Mouse (Mus musculus) forebrain, embryonic 14.5 days (tissue): ENCODE data around the gene Alg9. TPM values are rescaled to one million over a fixed set of nuclear protein-coding genes. Genes with fewer than 3 reads are reported as not detected.

Experiments
- ATAC-seq: fragments of 200-750 bp; cut with Nextera tagmentation; 2 replicates; pipeline ENCODE4 v1.8.0; 2017; ENCODE audit warnings: mild to moderate bottlenecking, moderate library complexity
- DNase-seq: peaks from one replicate; pipeline ENCODE4 v3.0.0-alpha.2; 2015; ENCODE audit warnings: low spot score
- H3K27ac ChIP-seq: fragments of 300-500 bp; sonication (generic); 2 replicates; pipeline ENCODE4 v1.5.1; 2014; ENCODE audit warnings: low read depth, mild to moderate bottlenecking, control low read depth, low read length, moderate library complexity
- H3K27me3 ChIP-seq: fragments of 300-500 bp; sonication (generic); replicated peaks from 2 replicates; pipeline ENCODE4 v1.6.1; 2014; ENCODE audit warnings: low read length, control low read depth, mixed read lengths; ENCODE audit not compliant: control insufficient read depth, insufficient read depth
- H3K36me3 ChIP-seq: fragments of 300-500 bp; sonication (generic); 2 replicates; pipeline ENCODE4 v1.6.1; 2014; ENCODE audit warnings: low read length, control low read depth; ENCODE audit not compliant: control insufficient read depth, insufficient read depth
- H3K4me1 ChIP-seq: fragments of 300-500 bp; sonication (generic); 2 replicates; pipeline ENCODE4 v1.6.1; 2014; ENCODE audit warnings: antibody characterized with exemption, low read length, control low read depth; ENCODE audit not compliant: control insufficient read depth, insufficient read depth
- H3K4me2 ChIP-seq: fragments of 300-500 bp; sonication (generic); 2 replicates; pipeline ENCODE4 v1.6.1; 2014; ENCODE audit warnings: mild to moderate bottlenecking, control low read depth, low read length
- H3K4me3 ChIP-seq: fragments of 300-500 bp; sonication (generic); 2 replicates; pipeline ENCODE4 v1.5.1; 2014; ENCODE audit warnings: low read depth, low read length, control low read depth
- H3K9ac ChIP-seq: fragments of 300-500 bp; sonication (generic); 2 replicates; pipeline ENCODE4 v1.6.1; 2014; ENCODE audit warnings: mild to moderate bottlenecking, low read length, control low read depth, moderate library complexity
- H3K9me3 ChIP-seq: fragments of 300-500 bp; sonication (generic); replicated peaks from 2 replicates; pipeline ENCODE4 v1.6.1; 2016; ENCODE audit warnings: low read length, control low read depth, mixed read lengths; ENCODE audit not compliant: control insufficient read depth
- WGBS: fragments of 180-500 bp; shearing (Covaris S2); extraction: QIAGEN DNeasy Blood & Tissue Kit; methylation state at CpG from one replicate; pipeline ENCODE4 v1.1.7; 2014; 5-methylcytosine and 5-hydroxymethylcytosine counted together
- polyA plus RNA-seq: library from polyadenylated mRNA; unstranded; fragments of >200 nt; fragmentation: Nextera tagmentation; extraction: Ambion mirVana; gene quantifications from 2 replicates; pipeline ENCODE4 v1.2.1, GENCODE M21; 2014

The Alg9 gene
- polyA plus RNA-seq, 1 experiment from 2014 or later = 49.2 TPM

DNA sequence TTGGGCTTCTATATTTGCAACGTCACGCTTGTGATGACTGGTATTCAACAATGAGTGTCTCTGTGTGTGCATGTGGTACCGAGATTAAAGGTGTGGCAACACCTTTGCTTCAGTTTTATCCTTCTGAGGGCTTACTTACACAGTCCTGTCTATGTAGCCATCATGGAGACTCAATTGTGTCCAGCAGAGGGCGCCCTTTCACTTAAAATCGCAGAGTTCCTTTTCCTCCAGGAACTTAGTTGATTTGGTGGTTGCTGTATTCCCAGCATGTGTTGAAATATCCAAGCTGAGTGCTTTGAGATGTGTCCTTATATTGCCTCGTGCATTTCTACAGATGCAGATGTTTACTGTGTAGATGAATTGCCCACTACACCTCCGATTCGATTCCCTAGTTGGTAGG is 74.4 kb downstream of the Alg9 start:
- Histone ChIP-seq H3K4me3 (no peak overlapping the region), H3K27ac (no peak overlapping the region), H3K9me3 (no peaks in the 10 kb centered on the region), H3K4me2 (no peak overlapping the region), H3K9ac (no peak overlapping the region), H3K4me1 (peaks cover 13% of the 10 kb centered on the region; the same call in 1 of the 2 replicates), H3K27me3 (no peaks in the 10 kb centered on the region), H3K36me3 (peaks cover 4% of the 10 kb centered on the region; the same call in 1 of the 2 replicates)
- ATAC-seq (peak; percentile 84), DNase-seq (peak; percentile 96)
- 22% methylated on average over 8 of the region's 8 CpGs for WGBS

GRCm38 (mm10) chr9:50849755-50850154 is 74.9 kb downstream of the Alg9 start:
- no peak for DNase-seq
- Histone ChIP-seq H3K4me2 (no peak overlapping the region), H3K9me3 (no peaks in the 10 kb centered on the region), H3K9ac (no peak overlapping the region), H3K4me1 (peaks cover 13% of the 10 kb centered on the region; the same call in 1 of the 2 replicates), H3K27me3 (no peaks in the 10 kb centered on the region), H3K36me3 (no peaks in the 10 kb centered on the region), H3K27ac (no peak overlapping the region), H3K4me3 (no peak overlapping the region)
- 74% methylated on average over 9 of the region's 9 CpGs for WGBS
- peak; percentile 13; the same call in 1 of the 2 replicates for ATAC-seq

- Histone ChIP-seq H3K9ac (no peak overlapping the region), H3K36me3 (no peaks in the 10 kb centered on the region), H3K9me3 (no peaks in the 10 kb centered on the region), H3K4me3 (no peak overlapping the region), H3K27ac (no peak overlapping the region), H3K27me3 (no peaks in the 10 kb centered on the region), H3K4me1 (peaks cover 13% of the 10 kb centered on the region; the same call in 1 of the 2 replicates), H3K4me2 (no peak overlapping the region)
- ATAC-seq (no peak), DNase-seq (no peak)
- WGBS = 16% methylated on average over 11 of the region's 11 CpGs
Observed at GRCm38 (mm10) chr9:50850271-50850670, 75.5 kb downstream of the Alg9 start.

DNA sequence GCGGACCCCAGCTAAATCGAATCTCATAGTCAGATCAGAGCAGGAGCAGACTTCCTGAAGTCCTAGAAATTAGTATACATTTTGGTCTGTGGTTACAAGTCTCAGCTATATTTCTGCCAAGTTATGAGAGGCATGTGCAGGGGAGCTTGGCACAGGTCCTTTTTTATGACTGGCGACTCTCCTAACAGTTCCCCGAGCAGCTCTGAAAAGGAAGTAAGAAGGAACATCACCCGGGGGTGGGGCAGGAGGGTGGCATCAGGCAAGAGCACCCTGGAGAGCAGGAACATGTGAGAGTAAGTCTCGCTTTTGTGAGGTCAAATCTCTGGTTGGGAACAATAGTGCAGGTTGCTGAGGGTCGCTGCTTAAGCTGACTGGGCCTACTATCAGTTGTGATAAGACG is 75.9 kb downstream of the Alg9 start:
- Histone ChIP-seq H3K27ac (no peak overlapping the region), H3K9ac (no peak overlapping the region), H3K36me3 (no peaks in the 10 kb centered on the region), H3K27me3 (no peaks in the 10 kb centered on the region), H3K4me2 (no peak overlapping the region), H3K4me1 (peaks cover 13% of the 10 kb centered on the region; the same call in 1 of the 2 replicates), H3K4me3 (no peak overlapping the region), H3K9me3 (no peaks in the 10 kb centered on the region)
- DNase-seq (peak; percentile 41), ATAC-seq (0 out of 2 replicates have a peak, but pooled peaks have one; percentile 13)
- 40% methylated on average over 8 of the region's 8 CpGs for WGBS

- no peak overlapping the region for H3K4me3 ChIP-seq
- no peak overlapping the region for H3K4me2 ChIP-seq
- WGBS = 54% methylated on average over 17 of the region's 17 CpGs
- no peak overlapping the region; the same call in 1 of the 2 replicates for H3K9ac ChIP-seq
- H3K36me3 ChIP-seq = no peaks in the 10 kb centered on the region
- H3K4me1 ChIP-seq = peaks cover 15% of the 10 kb centered on the region; the same call in 1 of the 2 replicates
- DNase-seq (peak; percentile 66), ATAC-seq (no peak)
- no peak overlapping the region for H3K27ac ChIP-seq
- no peaks in the 10 kb centered on the region for H3K9me3 ChIP-seq
- H3K27me3 ChIP-seq = no peaks in the 10 kb centered on the region
Observed at GRCm38 (mm10) chr9:50852634-50853349, 78.0 kb downstream of the Alg9 start.

DNA sequence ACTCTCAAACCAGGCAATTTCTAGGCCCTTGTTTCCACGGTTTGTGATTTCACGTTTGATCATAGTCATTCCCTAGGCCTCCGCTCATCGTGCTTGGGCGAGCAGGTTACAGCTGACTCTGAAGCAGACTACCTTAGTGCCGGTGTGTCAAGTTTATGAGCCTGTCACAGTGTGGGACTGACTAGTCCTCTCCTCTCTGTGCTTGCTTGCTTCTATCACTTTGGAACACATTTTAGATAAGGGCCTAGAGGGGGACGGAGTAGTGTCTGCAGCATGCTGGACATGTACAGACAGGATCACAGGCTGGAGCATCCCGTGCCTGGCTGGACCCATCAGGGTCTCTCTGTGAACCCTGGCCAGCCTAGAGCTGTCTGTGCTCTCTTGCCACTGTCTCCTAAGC is 79.6 kb downstream of the Alg9 start:
- H3K27ac ChIP-seq = no peak overlapping the region
- no peaks in the 10 kb centered on the region for H3K27me3 ChIP-seq
- ATAC-seq (no peak), DNase-seq (no peak)
- no peak overlapping the region for H3K4me3 ChIP-seq
- no peak overlapping the region for H3K4me2 ChIP-seq
- no peak overlapping the region for H3K9ac ChIP-seq
- H3K9me3 ChIP-seq = no peaks in the 10 kb centered on the region
- WGBS = 81% methylated on average over 8 of the region's 8 CpGs
- peaks cover 15% of the 10 kb centered on the region; the same call in 1 of the 2 replicates for H3K4me1 ChIP-seq
- peaks cover 5% of the 10 kb centered on the region for H3K36me3 ChIP-seq

GRCm38 (mm10) chr9:50855133-50855766 is 80.4 kb downstream of the Alg9 start:
- H3K36me3 ChIP-seq = peaks cover 13% of the 10 kb centered on the region
- no peaks in the 10 kb centered on the region for H3K9me3 ChIP-seq
- H3K4me3 ChIP-seq = no peak overlapping the region
- H3K4me2 ChIP-seq = no peak overlapping the region
- DNase-seq = no peak
- ATAC-seq = no peak
- peaks cover 14% of the 10 kb centered on the region; the same call in 1 of the 2 replicates for H3K4me1 ChIP-seq
- no peak overlapping the region for H3K27ac ChIP-seq
- no peak overlapping the region for H3K9ac ChIP-seq
- WGBS = 87% methylated on average over 5 of the region's 5 CpGs
- H3K27me3 ChIP-seq = no peaks in the 10 kb centered on the region

DNA sequence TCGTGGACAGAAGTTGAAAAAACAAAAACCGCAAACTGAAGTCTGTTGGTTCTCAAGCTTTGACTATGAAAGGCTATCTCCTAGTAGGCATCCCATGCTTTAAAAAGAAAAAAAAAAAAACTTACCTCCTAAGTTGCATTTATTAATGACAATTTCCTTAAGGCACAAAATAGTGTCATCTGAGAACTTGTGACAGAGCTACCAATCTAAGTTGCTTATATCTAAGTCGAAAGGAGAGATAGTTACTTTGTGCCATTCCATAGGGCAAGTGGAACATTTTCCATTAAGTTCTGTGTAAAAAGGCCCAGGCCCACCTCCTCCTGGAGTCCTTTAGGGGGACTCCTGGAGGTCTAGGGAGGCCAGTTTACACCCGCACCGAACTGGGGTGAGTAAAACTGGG is 81.0 kb downstream of the Alg9 start:
- Histone ChIP-seq H3K4me2 (peak overlapping the region; percentile 70), H3K27me3 (no peaks in the 10 kb centered on the region), H3K4me1 (peaks cover 9% of the 10 kb centered on the region; the same call in 1 of the 2 replicates), H3K4me3 (no peak overlapping the region; the same call in 1 of the 2 replicates), H3K27ac (peak overlapping the region; percentile 84), H3K36me3 (peaks cover 19% of the 10 kb centered on the region), H3K9ac (no peak overlapping the region; the same call in 1 of the 2 replicates), H3K9me3 (no peaks in the 10 kb centered on the region)
- ATAC-seq (no peak), DNase-seq (no peak)
- 59% methylated on average over 5 of the region's 5 CpGs for WGBS
